In the genomic region with DNA sequence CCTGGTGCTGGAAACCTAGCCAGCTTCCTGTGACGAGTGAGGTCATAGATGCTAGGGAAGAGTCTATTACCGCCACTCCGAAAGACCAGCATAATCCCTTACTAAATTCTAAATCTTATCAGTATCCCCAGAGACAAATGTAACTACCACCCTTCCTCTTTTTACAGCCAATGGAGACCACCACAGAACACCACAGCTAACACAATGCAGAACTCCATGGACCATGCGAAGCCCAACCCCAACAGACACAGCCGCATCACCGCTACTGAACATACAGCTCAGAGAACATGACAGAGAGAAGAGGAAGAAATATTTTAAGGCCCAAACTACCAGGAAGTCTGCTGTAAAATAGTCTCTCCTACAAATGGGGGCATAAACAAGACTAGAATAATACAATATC, we compare ENCODE assay signal across 29 mouse cellular contexts. TPM values are rescaled to one million over a fixed set of nuclear protein-coding genes. Genes with fewer than 3 reads are reported as not detected.
"Had no signal": no experiment of that assay in that cellular context is flagged by ENCODE, and none has a peak within 500 bp of the region (broad histone marks: within the 10 kb centered on the region; RNA-seq: fewer than 3 reads in every experiment).

No protein-coding gene starts in this region.

- DNase-seq: kidney, adult 8-10 months; kidney, postnatal 10 days; kidney, postnatal 36 days; left cerebral cortex, postnatal 4 days; liver, postnatal 0 days; lung, embryonic 14.5 days; lung, postnatal 10 days; lung, postnatal 36 days; midbrain, embryonic 14.5 days; thymus, postnatal 14 days; thymus, postnatal 4 days had no signal

- H3K36me3 ChIP-seq: kidney, embryonic 15.5 days; limb, embryonic 12.5 days; limb, embryonic 15.5 days had no signal

- H3K4me3 ChIP-seq: kidney, embryonic 15.5 days; limb, embryonic 12.5 days; limb, embryonic 15.5 days had no signal

- H3K27me3 ChIP-seq: kidney, embryonic 15.5 days; limb, embryonic 12.5 days; limb, embryonic 15.5 days had no signal

- ATAC-seq: liver, postnatal 0 days had no signal

- H3K27ac ChIP-seq: kidney, embryonic 15.5 days; limb, embryonic 12.5 days; limb, embryonic 15.5 days; liver, embryonic 14.5 days had no signal

- H3K4me1 ChIP-seq: kidney, embryonic 15.5 days; limb, embryonic 12.5 days; limb, embryonic 15.5 days had no signal

RNA-seq across cellular contexts. Expression of a gene that starts 21.9 kb away (rescaled TPM):
- total RNA-seq: layer of hippocampus, adult 8-10 months; layer of hippocampus, postnatal 10 days; left cerebral cortex, adult 8-10 months; left cerebral cortex, postnatal 14 days; left cerebral cortex, postnatal 4 days; megakaryocyte-erythroid progenitor cell, adult 5-6 weeks; midbrain, postnatal 0 days had no signal
- polyA plus RNA-seq: kidney, embryonic 15.5 days; limb, embryonic 12.5 days; liver, embryonic 11.5 days; liver, embryonic 14.5 days; liver, postnatal 0 days; lung, embryonic 14.5 days; midbrain, embryonic 11.5 days; midbrain, embryonic 14.5 days; midbrain, postnatal 0 days; neural tube, embryonic 11.5 days; neural tube, embryonic 14.5 days; spleen, adult 2 months; stomach, embryonic 16.5 days; testis, adult 2 months had no signal

RNA-seq across cellular contexts. Expression of a gene that starts 23.1 kb away (rescaled TPM):
- total RNA-seq: layer of hippocampus, adult 8-10 months; layer of hippocampus, postnatal 10 days; left cerebral cortex, adult 8-10 months; left cerebral cortex, postnatal 14 days; left cerebral cortex, postnatal 4 days; megakaryocyte-erythroid progenitor cell, adult 5-6 weeks; midbrain, postnatal 0 days had no signal
- polyA plus RNA-seq: kidney, embryonic 15.5 days; limb, embryonic 12.5 days; limb, embryonic 15.5 days; liver, embryonic 11.5 days; liver, embryonic 14.5 days; liver, postnatal 0 days; lung, embryonic 14.5 days; midbrain, embryonic 11.5 days; midbrain, embryonic 14.5 days; midbrain, postnatal 0 days; neural tube, embryonic 11.5 days; neural tube, embryonic 14.5 days; small intestine, adult 2 months; stomach, embryonic 16.5 days; testis, adult 2 months had no signal

RNA-seq across cellular contexts. Expression of a gene that starts 35.0 kb away (rescaled TPM):
- total RNA-seq: layer of hippocampus, adult 8-10 months; layer of hippocampus, postnatal 10 days; left cerebral cortex, adult 8-10 months; left cerebral cortex, postnatal 14 days; left cerebral cortex, postnatal 4 days; megakaryocyte-erythroid progenitor cell, adult 5-6 weeks; midbrain, postnatal 0 days had no signal
- polyA plus RNA-seq: kidney, embryonic 15.5 days; limb, embryonic 12.5 days; limb, embryonic 15.5 days; liver, embryonic 11.5 days; liver, embryonic 14.5 days; liver, postnatal 0 days; lung, embryonic 14.5 days; midbrain, embryonic 11.5 days; midbrain, embryonic 14.5 days; midbrain, postnatal 0 days; neural tube, embryonic 11.5 days; neural tube, embryonic 14.5 days; small intestine, adult 2 months; spleen, adult 2 months; stomach, embryonic 16.5 days; testis, adult 2 months had no signal
